Mouse (Mus musculus) lung, embryonic 16.5 days (tissue): ENCODE measurements around the gene Cntn3. TPM values are rescaled to one million over a fixed set of nuclear protein-coding genes. Genes with fewer than 3 reads are reported as not detected.

ENCODE experiments used
- ATAC-seq: fragments of 200-750 bp; cut with Nextera tagmentation; 2 replicates; pipeline ENCODE4 v1.8.0; 2017; ENCODE audit warnings: low read depth, mild to moderate bottlenecking, moderate library complexity
- H3K27ac ChIP-seq: fragments of 300-500 bp; sonication (generic); 2 replicates; pipeline ENCODE4 v1.5.1; 2014; ENCODE audit warnings: mild to moderate bottlenecking, control low read depth, low read length
- H3K27me3 ChIP-seq: fragments of 300-500 bp; sonication (generic); 2 replicates; pipeline ENCODE4 v1.6.1; 2014; ENCODE audit warnings: low read depth, low read length, mixed read lengths; ENCODE audit not compliant: control insufficient read depth, insufficient read depth
- H3K36me3 ChIP-seq: fragments of 300-500 bp; sonication (generic); 2 replicates; pipeline ENCODE4 v1.6.1; 2014; ENCODE audit warnings: low read length; ENCODE audit not compliant: control insufficient read depth, insufficient read depth
- H3K4me1 ChIP-seq: fragments of 300-500 bp; sonication (generic); replicated peaks from 2 replicates; pipeline ENCODE4 v1.6.1; 2014; ENCODE audit warnings: low read length, mixed read lengths; ENCODE audit not compliant: control insufficient read depth, insufficient read depth
- H3K4me2 ChIP-seq: fragments of 300-500 bp; sonication (generic); 2 replicates; pipeline ENCODE4 v1.6.1; 2014; ENCODE audit warnings: low read depth, low read length, control low read depth
- H3K4me3 ChIP-seq: fragments of 300-500 bp; sonication (generic); 2 replicates; pipeline ENCODE4 v1.5.1; 2014; ENCODE audit warnings: mild to moderate bottlenecking, low read length, control low read depth
- H3K9ac ChIP-seq: fragments of 300-500 bp; sonication (generic); 2 replicates; pipeline ENCODE4 v1.6.1; 2014; ENCODE audit warnings: low read length, control low read depth
- H3K9me3 ChIP-seq: fragments of 300-500 bp; sonication (generic); 2 replicates; pipeline ENCODE4 v1.6.1; 2016; ENCODE audit warnings: low read length; ENCODE audit not compliant: control insufficient read depth
- WGBS: fragments of 180-500 bp; shearing (Covaris S2); extraction: QIAGEN DNeasy Blood & Tissue Kit; methylation state at CpG from one replicate; pipeline ENCODE4 v1.1.7; 2014; 5-methylcytosine and 5-hydroxymethylcytosine counted together
- polyA plus RNA-seq: library from polyadenylated mRNA; unstranded; fragments of >200 nt; fragmentation: Nextera tagmentation; extraction: Ambion mirVana; gene quantifications from 2 replicates; pipeline ENCODE4 v1.2.1, GENCODE M21; 2015

Gene Cntn3
- polyA plus RNA-seq, 1 experiment from 2014 or later = 0.25 TPM

GRCm38 (mm10) chr6:102563431-102563830 is 9.5 kb downstream of the Cntn3 start:
- no peak overlapping the region for H3K27ac ChIP-seq
- 5% methylated on average over 7 of the region's 7 CpGs for WGBS

GRCm38 (mm10) chr6:102557521-102557920 is 15.4 kb downstream of the Cntn3 start:
- ATAC-seq = no peak
- no peaks in the 10 kb centered on the region for H3K4me1 ChIP-seq
- H3K9me3 ChIP-seq = no peaks in the 10 kb centered on the region
- no peak overlapping the region for H3K4me2 ChIP-seq
- WGBS = 72% methylated on average over 3 of the region's 3 CpGs
- no peaks in the 10 kb centered on the region for H3K36me3 ChIP-seq
- H3K9ac ChIP-seq = no peak overlapping the region
- no peak overlapping the region for H3K4me3 ChIP-seq
- H3K27me3 ChIP-seq = peaks cover under 1% of the 10 kb centered on the region; the same call in 1 of the 2 replicates
- no peak overlapping the region for H3K27ac ChIP-seq

More at GRCm38 (mm10) chr6:102563431-102563830, 9.5 kb downstream of the Cntn3 start:
- peaks cover 11% of the 10 kb centered on the region for H3K27me3 ChIP-seq
- no peak overlapping the region for H3K9ac ChIP-seq
- no peaks in the 10 kb centered on the region for H3K9me3 ChIP-seq
- no peak for ATAC-seq
- H3K4me3 ChIP-seq = no peak overlapping the region; the same call in 1 of the 2 replicates
- no peaks in the 10 kb centered on the region for H3K4me1 ChIP-seq
- H3K36me3 ChIP-seq = no peaks in the 10 kb centered on the region
- H3K4me2 ChIP-seq = peak overlapping the region; percentile 90; the same call in 1 of the 2 replicates

DNA sequence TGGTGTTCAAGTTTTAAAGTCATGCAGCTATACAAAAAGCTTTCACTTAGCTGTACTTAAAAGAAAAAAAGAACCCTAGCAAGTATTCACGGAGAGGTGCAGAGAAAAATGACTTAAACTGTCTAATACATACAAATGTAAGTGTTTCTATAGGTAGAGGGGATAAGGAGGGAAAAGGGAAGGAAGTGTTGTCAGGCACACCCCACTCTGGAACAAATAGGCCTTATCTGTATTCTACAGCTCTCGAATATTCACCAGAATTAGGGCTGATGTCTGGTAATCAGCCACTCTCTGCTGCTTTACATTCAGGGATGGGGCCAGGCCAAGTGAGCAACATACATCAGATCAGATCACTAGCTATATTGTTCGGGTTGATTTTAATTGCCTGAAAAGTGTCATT is 16.4 kb downstream of the Cntn3 start:
- 58% methylated on average over 3 of the region's 3 CpGs for WGBS
- Histone ChIP-seq H3K4me1 (no peaks in the 10 kb centered on the region), H3K4me2 (no peak overlapping the region), H3K36me3 (no peaks in the 10 kb centered on the region), H3K27me3 (no peaks in the 10 kb centered on the region), H3K9ac (no peak overlapping the region), H3K9me3 (no peaks in the 10 kb centered on the region), H3K27ac (no peak overlapping the region), H3K4me3 (no peak overlapping the region)
- ATAC-seq = no peak

DNA sequence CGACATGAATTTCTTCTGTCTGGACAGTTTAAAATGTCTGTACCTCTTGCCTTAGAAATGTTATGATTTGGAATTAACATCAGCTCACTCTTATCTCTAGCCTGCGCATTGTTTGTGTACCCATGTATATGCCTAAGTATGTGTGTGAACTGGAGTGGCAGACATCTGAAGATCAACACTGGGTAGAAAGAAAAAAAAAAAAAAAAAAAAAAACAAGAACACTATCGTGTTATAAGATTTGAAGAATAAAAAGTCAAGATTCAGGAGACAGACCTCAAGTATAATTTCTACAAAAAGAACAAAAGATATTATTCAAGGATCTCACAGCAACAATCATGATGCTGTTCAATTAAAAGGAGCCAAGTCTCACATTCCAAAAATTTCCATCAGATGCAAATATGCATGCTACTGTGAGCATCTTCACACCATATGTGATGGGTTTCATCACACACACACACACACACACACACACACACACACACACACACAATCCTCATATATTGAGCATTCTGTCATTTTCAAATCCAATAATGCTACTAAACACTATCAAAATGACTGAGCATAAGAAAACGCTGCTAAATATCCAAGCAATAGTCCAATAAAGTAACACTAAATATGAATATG is 17.0 kb downstream of the Cntn3 start:
- H3K9ac ChIP-seq = no peak overlapping the region
- no peak for ATAC-seq
- H3K27me3 ChIP-seq = no peaks in the 10 kb centered on the region
- H3K4me1 ChIP-seq = no peaks in the 10 kb centered on the region
- H3K36me3 ChIP-seq = no peaks in the 10 kb centered on the region
- H3K4me3 ChIP-seq = no peak overlapping the region
- H3K27ac ChIP-seq = no peak overlapping the region
- H3K4me2 ChIP-seq = no peak overlapping the region
- no peaks in the 10 kb centered on the region for H3K9me3 ChIP-seq
- WGBS = 55% methylated on average over 4 of the region's 4 CpGs

DNA sequence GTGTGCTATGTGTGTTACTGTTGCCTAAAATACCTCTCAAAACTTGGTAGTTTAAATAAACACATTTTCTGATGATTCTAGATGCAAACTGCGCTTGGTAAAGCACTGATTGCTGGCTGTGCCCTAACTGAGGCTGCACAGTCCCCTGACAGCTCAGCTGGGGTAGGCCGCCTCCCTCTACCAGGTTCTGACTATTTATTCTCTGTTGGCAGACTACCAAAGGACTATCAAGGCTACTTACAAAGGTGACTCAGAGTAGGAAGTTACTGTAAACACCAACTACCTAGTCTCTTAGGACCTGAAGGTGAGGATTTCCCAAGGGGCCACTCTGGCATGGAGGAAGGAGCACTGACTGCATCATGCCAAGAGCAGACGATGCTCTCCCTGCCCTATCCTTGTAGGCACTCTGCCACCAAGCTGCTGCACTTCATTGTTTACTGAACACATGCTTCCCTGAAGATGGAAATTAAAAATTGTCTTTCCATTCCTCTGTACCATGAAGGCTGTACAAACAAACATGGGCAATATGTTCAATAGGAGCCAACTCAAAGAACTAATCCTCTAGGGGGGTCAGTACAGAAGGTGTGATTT is 17.7 kb downstream of the Cntn3 start:
- WGBS = 59% methylated on average over 3 of the region's 3 CpGs
- ATAC-seq = no peak
- H3K27ac ChIP-seq = no peak overlapping the region

GRCm38 (mm10) chr6:102541633-102542412 is 31.1 kb downstream of the Cntn3 start:
- H3K27me3 ChIP-seq = no peaks in the 10 kb centered on the region
- no peaks in the 10 kb centered on the region for H3K36me3 ChIP-seq
- H3K4me2 ChIP-seq = no peak overlapping the region
- H3K9ac ChIP-seq = no peak overlapping the region
- no peak for ATAC-seq
- H3K4me3 ChIP-seq = no peak overlapping the region
- H3K27ac ChIP-seq = no peak overlapping the region
- H3K4me1 ChIP-seq = no peaks in the 10 kb centered on the region
- 69% methylated on average over 7 of the region's 7 CpGs for WGBS
- no peaks in the 10 kb centered on the region for H3K9me3 ChIP-seq

More for the DNA sequence above, 17.7 kb downstream of the Cntn3 start:
- no peaks in the 10 kb centered on the region for H3K27me3 ChIP-seq
- H3K9me3 ChIP-seq = no peaks in the 10 kb centered on the region
- H3K4me2 ChIP-seq = no peak overlapping the region
- no peaks in the 10 kb centered on the region for H3K36me3 ChIP-seq
- H3K9ac ChIP-seq = no peak overlapping the region
- H3K4me1 ChIP-seq = no peaks in the 10 kb centered on the region
- H3K4me3 ChIP-seq = no peak overlapping the region

DNA sequence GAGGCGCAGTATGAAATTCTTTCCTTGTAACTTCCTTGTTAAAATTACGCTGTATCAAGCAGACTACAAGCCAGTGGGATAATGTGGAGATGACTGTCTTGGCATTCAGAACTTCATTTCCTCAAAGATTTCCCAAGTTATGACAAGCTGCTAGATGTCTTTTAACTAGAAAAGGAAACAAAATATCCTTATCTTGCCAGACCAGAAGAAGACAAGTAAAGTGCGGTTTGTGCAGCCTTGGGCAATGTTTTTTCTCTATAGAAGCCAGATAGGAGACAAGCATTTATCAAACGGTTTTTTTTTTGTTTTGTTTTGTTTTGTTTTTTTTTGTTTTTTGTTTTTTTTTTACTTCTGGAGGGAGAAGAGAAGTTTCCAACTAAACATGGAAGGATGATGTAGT is 37.3 kb downstream of the Cntn3 start:
- ATAC-seq = no peak
- Histone ChIP-seq H3K4me1 (no peaks in the 10 kb centered on the region), H3K4me2 (no peak overlapping the region), H3K9ac (no peak overlapping the region), H3K27me3 (no peaks in the 10 kb centered on the region), H3K9me3 (no peaks in the 10 kb centered on the region), H3K4me3 (no peak overlapping the region), H3K27ac (no peak overlapping the region), H3K36me3 (no peaks in the 10 kb centered on the region)
- WGBS = 59% methylated on average over 4 of the region's 4 CpGs

- H3K4me3 ChIP-seq = no peak overlapping the region
- no peak for ATAC-seq
- WGBS = 70% methylated on average over 2 of the region's 2 CpGs
- no peak overlapping the region for H3K27ac ChIP-seq
- H3K27me3 ChIP-seq = no peaks in the 10 kb centered on the region
- no peaks in the 10 kb centered on the region for H3K4me1 ChIP-seq
- no peaks in the 10 kb centered on the region for H3K9me3 ChIP-seq
- H3K9ac ChIP-seq = no peak overlapping the region
- no peaks in the 10 kb centered on the region for H3K36me3 ChIP-seq
- no peak overlapping the region for H3K4me2 ChIP-seq
These were observed 49.9 kb downstream of the Cntn3 start for GRCm38 (mm10) chr6:102523037-102523436.

GRCm38 (mm10) chr6:102520977-102521376 is 51.9 kb downstream of the Cntn3 start:
- no peaks in the 10 kb centered on the region for H3K36me3 ChIP-seq
- no peaks in the 10 kb centered on the region for H3K27me3 ChIP-seq
- H3K9ac ChIP-seq = no peak overlapping the region
- no peak overlapping the region for H3K4me3 ChIP-seq
- WGBS = 59% methylated on average over 2 of the region's 2 CpGs
- no peak overlapping the region for H3K4me2 ChIP-seq
- ATAC-seq = no peak
- no peak overlapping the region for H3K27ac ChIP-seq
- H3K4me1 ChIP-seq = no peaks in the 10 kb centered on the region
- H3K9me3 ChIP-seq = no peaks in the 10 kb centered on the region
